Mouse (Mus musculus) embryonic facial prominence, embryonic 11.5 days (tissue): Measurements from ENCODE around the gene Gm42688. TPM values are rescaled to one million over a fixed set of nuclear protein-coding genes. Genes with fewer than 3 reads are reported as not detected.

Experiments
- ATAC-seq: fragments of 200-750 bp; cut with Nextera tagmentation; replicated peaks from 2 replicates; pipeline ENCODE4 v1.8.0; 2017; ENCODE audit warnings: low read depth; ENCODE audit not compliant: insufficient number of reproducible peaks, low FRiP score, low TSS enrichment
- DNase-seq: peaks from one replicate; pipeline ENCODE4 v3.0.0-alpha.2; 2015; ENCODE audit warnings: low spot score
- H3K27ac ChIP-seq: fragments of 300-500 bp; sonication (generic); replicated peaks from 2 replicates; pipeline ENCODE4 v1.5.1; 2014; ENCODE audit warnings: mild to moderate bottlenecking, low read depth, low read length, control low read depth
- H3K27me3 ChIP-seq: fragments of 300-500 bp; sonication (generic); 2 replicates; pipeline ENCODE4 v1.6.1; 2014; ENCODE audit warnings: mild to moderate bottlenecking, low read length, moderate library complexity, mixed read lengths; ENCODE audit not compliant: control insufficient read depth, insufficient read depth
- H3K36me3 ChIP-seq: fragments of 300-500 bp; sonication (generic); replicated peaks from 2 replicates; pipeline ENCODE4 v1.6.1; 2014; ENCODE audit warnings: low read depth, mild to moderate bottlenecking, low read length, moderate library complexity, mixed read lengths; ENCODE audit not compliant: control insufficient read depth, insufficient read depth
- H3K4me1 ChIP-seq: fragments of 300-500 bp; sonication (generic); 2 replicates; pipeline ENCODE4 v1.6.1; 2014; ENCODE audit warnings: low read length, mixed read lengths; ENCODE audit not compliant: control insufficient read depth, insufficient read depth
- H3K4me2 ChIP-seq: fragments of 300-500 bp; sonication (generic); 2 replicates; pipeline ENCODE4 v1.6.1; 2014; ENCODE audit warnings: low read depth, mild to moderate bottlenecking, control low read depth, low read length, moderate library complexity
- H3K4me3 ChIP-seq: fragments of 300-500 bp; sonication (generic); 2 replicates; pipeline ENCODE4 v1.5.1; 2014; ENCODE audit warnings: low read depth, low read length, control low read depth
- H3K9ac ChIP-seq: fragments of 300-500 bp; sonication (generic); replicated peaks from 2 replicates; pipeline ENCODE4 v1.6.1; 2014; ENCODE audit warnings: mild to moderate bottlenecking, control low read depth, low read length
- H3K9me3 ChIP-seq: fragments of 300-500 bp; sonication (generic); replicated peaks from 2 replicates; pipeline ENCODE4 v1.6.1; 2016; ENCODE audit warnings: mild to moderate bottlenecking, low read length, inconsistent platforms, mixed read lengths; ENCODE audit not compliant: control insufficient read depth
- WGBS: fragments of 180-500 bp; shearing (Covaris S2); extraction: QIAGEN DNeasy Blood & Tissue Kit; methylation state at CpG from one replicate; pipeline ENCODE4 v1.1.7; 2014; 5-methylcytosine and 5-hydroxymethylcytosine counted together
- polyA plus RNA-seq: library from polyadenylated mRNA; unstranded; fragments of >200 nt; fragmentation: Nextera tagmentation; extraction: Ambion mirVana; gene quantifications from 2 replicates; pipeline ENCODE4 v1.2.1, GENCODE M21; 2014

Gene Gm42688
- polyA plus RNA-seq, 1 experiment from 2014 or later, result 0.97 TPM

DNA sequence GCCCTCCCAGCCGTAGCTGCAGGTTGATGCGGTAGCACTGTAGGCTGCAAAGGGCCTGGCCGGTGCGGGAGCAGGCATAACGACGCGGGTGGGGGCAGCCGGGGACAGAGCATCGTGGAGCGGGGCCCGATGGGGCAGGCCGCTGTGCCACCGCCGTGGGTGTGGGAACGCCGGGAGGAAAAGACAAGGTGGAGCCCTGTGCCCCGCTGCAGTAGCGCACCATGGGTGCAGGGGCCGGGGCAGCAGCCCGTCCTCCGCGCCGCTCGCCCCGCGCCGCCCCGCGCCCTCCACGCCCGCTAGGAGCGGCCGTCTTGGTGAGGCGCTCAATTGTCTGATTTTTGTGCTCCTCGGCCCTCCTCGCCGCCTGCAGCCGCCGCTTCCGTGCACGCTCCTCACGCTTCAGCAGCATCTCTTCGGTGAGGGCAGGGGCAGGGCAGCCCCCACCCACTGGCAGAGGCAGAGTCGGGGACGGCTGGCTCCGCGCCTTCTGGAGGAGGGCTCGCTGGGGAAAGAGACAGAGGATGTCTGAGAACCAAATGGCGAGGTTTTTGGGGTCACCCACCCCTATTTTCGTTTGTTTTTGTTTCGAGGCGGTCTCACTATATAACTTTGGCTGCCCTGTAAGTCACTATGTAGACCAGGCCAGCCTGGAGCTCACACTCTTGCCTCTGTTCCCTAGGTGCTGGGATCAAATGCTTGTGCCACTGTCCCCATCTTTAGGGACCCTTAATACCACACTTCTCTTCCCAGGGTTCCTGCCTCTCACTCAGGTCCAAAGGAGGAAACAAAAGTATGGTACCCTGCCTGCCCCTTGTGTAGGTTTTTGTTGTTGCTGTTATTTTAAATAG is 20.7 kb downstream of the Gm42688 start:
- Histone ChIP-seq H3K4me3 (peak overlapping the region; percentile 54), H3K9ac (peak overlapping the region; percentile 98), H3K27me3 (no peaks in the 10 kb centered on the region), H3K4me1 (peaks cover 8% of the 10 kb centered on the region), H3K27ac (peak overlapping the region; percentile 99), H3K9me3 (no peaks in the 10 kb centered on the region), H3K4me2 (peak overlapping the region; percentile 97), H3K36me3 (no peaks in the 10 kb centered on the region; the same call in 1 of the 2 replicates)
- DNase-seq (peak; percentile 40), ATAC-seq (peak; percentile 2)
- WGBS, result 1% methylated on average over 35 of the region's 52 CpGs

DNA sequence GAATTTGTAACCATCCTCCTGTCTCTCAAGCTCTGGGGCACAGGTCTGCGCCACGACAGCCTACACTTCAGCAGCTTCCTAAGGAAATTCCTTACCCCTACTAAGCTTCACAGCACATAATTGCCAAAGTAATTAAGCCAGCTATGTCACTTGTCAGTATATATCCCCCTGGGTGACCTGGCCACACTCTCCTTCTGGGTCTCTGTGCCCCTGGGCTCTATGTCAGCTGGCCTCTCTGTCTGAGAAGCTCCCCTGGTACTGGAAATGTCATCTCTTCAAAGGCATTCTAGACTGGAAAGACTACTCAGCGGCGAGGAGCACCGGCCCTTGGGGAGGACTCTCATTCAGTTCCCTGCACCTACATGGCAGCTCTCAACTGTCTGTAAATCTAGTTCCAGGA is 21.5 kb downstream of the Gm42688 start:
- Histone ChIP-seq H3K4me3 (no peak overlapping the region; the same call in 1 of the 2 replicates), H3K27me3 (no peaks in the 10 kb centered on the region), H3K36me3 (no peaks in the 10 kb centered on the region; the same call in 1 of the 2 replicates), H3K9ac (peak overlapping the region; percentile 98), H3K9me3 (no peaks in the 10 kb centered on the region), H3K4me1 (peaks cover 8% of the 10 kb centered on the region), H3K27ac (no peak overlapping the region), H3K4me2 (peak overlapping the region; percentile 97)
- no peak for DNase-seq
- 78% methylated on average over 5 of the region's 5 CpGs for WGBS
- ATAC-seq, result no peak

DNA sequence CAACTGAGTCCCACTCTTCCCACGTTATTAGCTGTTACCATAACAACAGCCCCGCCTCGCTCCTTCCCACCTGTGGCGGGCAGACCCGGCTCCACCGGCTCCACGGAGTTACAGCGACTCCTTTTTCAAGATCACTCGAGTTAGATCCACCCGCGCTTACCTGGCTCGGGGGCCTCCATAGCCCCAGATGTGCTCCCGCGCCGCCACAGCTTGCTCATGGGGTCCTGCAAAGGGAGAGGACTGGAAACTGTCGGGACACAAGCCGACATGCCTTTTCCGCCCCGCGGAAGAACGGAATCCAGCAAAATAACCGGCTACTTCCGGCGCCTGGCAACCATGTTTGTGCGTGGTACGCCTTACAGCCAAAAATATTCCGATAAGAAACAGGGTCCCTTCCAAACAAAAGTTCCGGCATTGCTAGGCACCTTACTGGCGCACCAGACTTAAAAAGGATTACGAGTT is 23.5 kb downstream of the Gm42688 start:
- Histone ChIP-seq H3K9me3 (no peaks in the 10 kb centered on the region), H3K9ac (peak overlapping the region; percentile 76), H3K36me3 (no peaks in the 10 kb centered on the region), H3K4me1 (peaks cover 5% of the 10 kb centered on the region), H3K4me3 (peak overlapping the region; percentile 74), H3K27me3 (no peaks in the 10 kb centered on the region), H3K27ac (no peak overlapping the region), H3K4me2 (peak overlapping the region; percentile 82)
- ATAC-seq, result no peak
- WGBS, result under 1% methylated on average over 30 of the region's 30 CpGs
- DNase-seq, result peak; percentile 98

DNA sequence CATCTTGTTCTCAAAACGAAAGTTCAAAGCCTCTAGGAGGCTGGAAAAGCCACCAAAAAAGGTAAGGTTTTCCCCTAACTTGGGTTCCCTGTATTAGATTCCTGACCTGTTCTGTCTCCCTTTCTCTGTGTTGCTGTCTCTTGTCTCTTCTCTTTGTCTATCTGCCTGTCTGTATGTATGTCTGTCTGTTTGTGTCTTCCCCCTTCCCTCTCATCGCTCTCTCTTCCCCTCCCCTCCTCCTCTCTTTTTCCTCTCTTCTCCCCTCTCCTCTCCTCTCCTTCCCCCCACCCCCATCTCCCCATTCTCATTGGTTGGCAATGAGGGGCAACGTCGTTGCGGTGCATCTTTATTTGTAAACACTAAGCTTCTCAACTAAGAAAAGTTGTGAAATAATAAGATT is 23.9 kb downstream of the Gm42688 start, which contains the start of gene Ino80b:
Gene Ino80b, minus strand, starts transcription at position 101 of the 400 bp plus-strand sequence.
- Histone ChIP-seq H3K27ac (no peak within 1 kb of the TSS), H3K4me2 (peak within 1 kb of the TSS; percentile 82), H3K27me3 (no peaks in the 10 kb centered on the region), H3K9me3 (no peaks in the 10 kb centered on the region), H3K4me1 (peaks cover 3% of the 10 kb centered on the region), H3K9ac (peak within 1 kb of the TSS; percentile 76), H3K36me3 (no peaks in the 10 kb centered on the region), H3K4me3 (peak within 1 kb of the TSS; percentile 74)
- 15% methylated on average over 5 of the region's 5 CpGs for WGBS
- no peak for DNase-seq
- ATAC-seq, result no peak

DNA sequence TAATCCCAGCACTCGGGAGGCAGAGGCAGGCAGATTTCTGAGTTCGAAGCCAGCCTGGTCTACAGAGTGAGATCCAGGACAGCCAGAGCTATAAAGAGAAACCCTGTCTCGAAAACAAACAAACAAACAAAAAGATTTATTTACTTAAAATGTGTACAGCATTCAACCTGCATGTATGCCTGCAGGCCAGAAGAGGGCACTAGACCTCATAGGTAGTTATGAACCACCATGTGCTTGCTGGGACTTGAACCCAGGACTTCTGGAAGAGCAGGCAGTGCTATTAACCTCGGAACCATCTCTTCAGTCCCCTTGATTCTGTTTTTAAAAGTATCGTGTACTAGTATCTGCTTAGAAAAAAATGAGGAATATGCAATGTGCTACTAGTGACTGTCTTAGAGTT is 26.0 kb downstream of the Gm42688 start:
- H3K36me3 ChIP-seq, result no peaks in the 10 kb centered on the region
- H3K27me3 ChIP-seq, result no peaks in the 10 kb centered on the region
- DNase-seq (no peak), ATAC-seq (no peak)
- H3K27ac ChIP-seq, result no peak overlapping the region
- no peak overlapping the region for H3K9ac ChIP-seq
- no peak overlapping the region for H3K4me3 ChIP-seq
- no peak overlapping the region for H3K4me2 ChIP-seq
- H3K9me3 ChIP-seq, result no peaks in the 10 kb centered on the region
- H3K4me1 ChIP-seq, result peaks cover 3% of the 10 kb centered on the region
- 96% methylated on average over 5 of the region's 5 CpGs for WGBS

DNA sequence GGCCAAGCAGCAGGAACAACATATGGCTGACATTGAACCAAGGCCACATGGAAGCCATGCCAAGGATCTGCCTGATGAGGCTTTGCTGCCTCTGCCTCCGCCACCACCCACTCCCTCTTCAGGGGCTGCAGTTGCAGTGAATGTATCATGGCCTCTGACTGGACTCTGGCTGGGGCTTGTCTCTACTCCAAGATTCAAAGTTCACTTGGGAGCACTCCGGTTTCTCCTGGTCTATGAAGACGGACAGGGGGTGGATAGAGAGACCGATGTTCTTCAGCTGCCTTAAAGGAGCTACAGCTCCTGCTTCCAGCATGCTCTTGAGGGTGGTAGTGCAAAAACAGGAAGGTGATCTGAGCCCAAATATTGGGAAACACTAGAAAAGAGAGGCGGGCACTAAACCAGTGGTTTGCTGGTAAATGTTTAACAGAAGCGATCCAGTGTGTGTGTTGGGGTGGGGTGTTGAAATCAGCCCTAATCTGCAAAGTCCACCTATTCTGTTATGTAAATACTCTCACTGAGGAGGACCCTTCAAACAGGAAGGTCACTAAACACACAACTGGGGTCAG is 30.1 kb downstream of the Gm42688 start:
- no peak for DNase-seq
- no peak overlapping the region for H3K27ac ChIP-seq

DNA sequence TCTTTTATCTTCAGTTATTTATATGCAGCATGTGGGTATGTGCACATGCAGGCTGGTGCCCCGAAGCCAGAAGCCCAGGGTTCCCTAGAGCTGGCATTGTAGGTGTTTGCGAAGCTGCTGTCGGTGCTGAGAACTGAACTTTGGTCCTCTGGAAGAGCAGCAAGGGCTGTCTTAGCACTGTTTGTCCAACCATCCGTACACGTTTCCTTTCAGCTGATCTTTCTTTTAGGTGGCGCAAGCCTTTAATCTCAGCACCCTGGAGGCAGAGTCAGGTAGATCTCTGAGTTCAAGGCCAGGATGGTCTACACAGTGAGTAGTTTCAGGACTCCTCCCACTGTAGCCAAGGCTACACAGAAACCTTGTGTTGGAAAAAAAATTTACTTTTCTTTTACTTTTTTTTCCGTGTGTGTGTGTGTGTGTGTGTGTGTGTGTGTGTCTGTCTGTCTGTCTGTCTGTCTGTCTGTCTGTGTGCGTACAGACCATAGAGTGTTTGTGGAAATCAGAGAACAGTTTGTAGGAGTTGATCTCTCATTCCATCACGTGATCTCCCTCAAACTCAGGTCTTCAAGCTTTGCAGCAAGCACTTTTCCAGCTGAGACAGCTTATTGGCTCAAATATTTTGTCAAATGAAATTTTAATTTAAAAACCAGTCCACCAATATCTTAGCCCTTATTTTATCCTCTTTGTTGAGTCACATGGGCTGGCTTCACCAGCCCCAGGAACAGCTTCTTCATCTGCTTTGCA is 30.9 kb downstream of the Gm42688 start:
- Histone ChIP-seq H3K27me3 (no peaks in the 10 kb centered on the region), H3K4me2 (no peak overlapping the region), H3K9me3 (no peaks in the 10 kb centered on the region), H3K9ac (no peak overlapping the region), H3K4me3 (no peak overlapping the region), H3K4me1 (no peaks in the 10 kb centered on the region; the same call in none of the 2 replicates), H3K27ac (no peak overlapping the region), H3K36me3 (no peaks in the 10 kb centered on the region)
- DNase-seq (no peak), ATAC-seq (no peak)
- WGBS, result 88% methylated on average over 9 of the region's 9 CpGs

More for the DNA sequence above, 30.1 kb downstream of the Gm42688 start:
- ATAC-seq, result no peak
- H3K4me3 ChIP-seq, result no peak overlapping the region
- no peaks in the 10 kb centered on the region for H3K27me3 ChIP-seq
- no peaks in the 10 kb centered on the region for H3K9me3 ChIP-seq
- H3K4me2 ChIP-seq, result no peak overlapping the region
- WGBS, result 78% methylated on average over 6 of the region's 6 CpGs
- no peaks in the 10 kb centered on the region for H3K36me3 ChIP-seq
- H3K9ac ChIP-seq, result no peak overlapping the region
- no peaks in the 10 kb centered on the region; the same call in none of the 2 replicates for H3K4me1 ChIP-seq
